Mouse (Mus musculus) spleen, adult 2 months (tissue): ENCODE measurements around the gene Hmga2.

Source experiments
- CTCF ChIP-seq: fragments of 200-500 bp; IDR thresholded peaks from 2 replicates; pipeline ENCODE4 v1.5.1; 2011; ENCODE audit warnings: mild to moderate bottlenecking, inconsistent platforms; ENCODE audit not compliant: insufficient read depth, insufficient read length, insufficient replicate concordance; ENCODE audit errors: extremely low read depth
- POLR2A ChIP-seq: fragments of 200-500 bp; IDR thresholded peaks from 2 replicates; pipeline ENCODE4 v1.6.1; 2011; ENCODE audit warnings: low read depth, low read length, inconsistent platforms

- TF ChIP-seq CTCF (no peak), POLR2A (no peak)
These were observed 152.6 kb downstream of the Hmga2 start for GRCm38 (mm10) chr10:120323584-120324203.
